Mouse (Mus musculus): ENCODE results near the gene Olfr770. TPM values are rescaled to one million over a fixed set of nuclear protein-coding genes. Genes with fewer than 3 reads are reported as not detected.

Gene Olfr770
- polyA plus RNA-seq, 1 experiment from 2014 or later = not detected

Other genes starting within 250 kb of the Olfr770 start
- 5.9 and 6.7 TPM in 2 replicates for gene Gdf11, start 247.3 kb downstream of the Olfr770 start, polyA plus RNA-seq (2014; fragmentation: Nextera tagmentation; extraction: Ambion mirVana)
- gene Cd63, start 238.0 kb downstream of the Olfr770 start, polyA plus RNA-seq (2014; fragmentation: Nextera tagmentation; extraction: Ambion mirVana) = 215 and 239 TPM in 2 replicates
- 17.6 and 20.4 TPM in 2 replicates for gene Rdh5, start 216.1 kb downstream of the Olfr770 start, polyA plus RNA-seq (2014; fragmentation: Nextera tagmentation; extraction: Ambion mirVana)
- gene Bloc1s1, start 215.0 kb downstream of the Olfr770 start, polyA plus RNA-seq (2014; fragmentation: Nextera tagmentation; extraction: Ambion mirVana) = 228 and 269 TPM in 2 replicates
- gene Itga7, start 205.2 kb downstream of the Olfr770 start, polyA plus RNA-seq (2014; fragmentation: Nextera tagmentation; extraction: Ambion mirVana) = 6.2 and 7.2 TPM in 2 replicates
- gene Mettl7b, start 178.0 kb downstream of the Olfr770 start, polyA plus RNA-seq (2014; fragmentation: Nextera tagmentation; extraction: Ambion mirVana) = not detected in 2 replicates
- gene Olfr9, start 149.6 kb downstream of the Olfr770 start, polyA plus RNA-seq (2014; fragmentation: Nextera tagmentation; extraction: Ambion mirVana) = not detected in 2 replicates
- not detected in 2 replicates for gene Olfr763, start 128.2 kb downstream of the Olfr770 start, polyA plus RNA-seq (2014; fragmentation: Nextera tagmentation; extraction: Ambion mirVana)
- not detected in 2 replicates for gene Olfr764-ps1, start 99.1 kb downstream of the Olfr770 start, polyA plus RNA-seq (2014; fragmentation: Nextera tagmentation; extraction: Ambion mirVana)
- not detected in 2 replicates for gene Olfr765, start 89.0 kb downstream of the Olfr770 start, polyA plus RNA-seq (2014; fragmentation: Nextera tagmentation; extraction: Ambion mirVana)
- gene Olfr766-ps1, start 70.0 kb downstream of the Olfr770 start, polyA plus RNA-seq (2014; fragmentation: Nextera tagmentation; extraction: Ambion mirVana) = not detected in 2 replicates
- not detected in 2 replicates for gene Olfr767, start 56.1 kb downstream of the Olfr770 start, polyA plus RNA-seq (2014; fragmentation: Nextera tagmentation; extraction: Ambion mirVana)
- gene Olfr768, start 39.6 kb downstream of the Olfr770 start, polyA plus RNA-seq (2014; fragmentation: Nextera tagmentation; extraction: Ambion mirVana) = not detected in 2 replicates
- not detected in 2 replicates for gene Olfr769, start 21.1 kb downstream of the Olfr770 start, polyA plus RNA-seq (2014; fragmentation: Nextera tagmentation; extraction: Ambion mirVana)
- not detected in 2 replicates for gene Olfr771, start 25.8 kb upstream of the Olfr770 start, polyA plus RNA-seq (2014; fragmentation: Nextera tagmentation; extraction: Ambion mirVana)
- gene Olfr772, start 38.9 kb upstream of the Olfr770 start, polyA plus RNA-seq (2014; fragmentation: Nextera tagmentation; extraction: Ambion mirVana) = not detected in 2 replicates
- not detected in 2 replicates for gene Olfr773, start 48.4 kb upstream of the Olfr770 start, polyA plus RNA-seq (2014; fragmentation: Nextera tagmentation; extraction: Ambion mirVana)
- gene Olfr774, start 97.2 kb upstream of the Olfr770 start, polyA plus RNA-seq (2014; fragmentation: Nextera tagmentation; extraction: Ambion mirVana) = not detected in 2 replicates
- gene Olfr775, start 109.4 kb upstream of the Olfr770 start, polyA plus RNA-seq (2014; fragmentation: Nextera tagmentation; extraction: Ambion mirVana) = not detected in 2 replicates
- gene Olfr776, start 120.1 kb upstream of the Olfr770 start, polyA plus RNA-seq (2014; fragmentation: Nextera tagmentation; extraction: Ambion mirVana) = not detected in 2 replicates
- gene Olfr777, start 132.5 kb upstream of the Olfr770 start, polyA plus RNA-seq (2014; fragmentation: Nextera tagmentation; extraction: Ambion mirVana) = not detected in 2 replicates
- not detected in 2 replicates for gene Olfr780, start 179.1 kb upstream of the Olfr770 start, polyA plus RNA-seq (2014; fragmentation: Nextera tagmentation; extraction: Ambion mirVana)
- not detected in 2 replicates for gene Olfr781, start 189.9 kb upstream of the Olfr770 start, polyA plus RNA-seq (2014; fragmentation: Nextera tagmentation; extraction: Ambion mirVana)
- gene Olfr782, start 209.9 kb upstream of the Olfr770 start, polyA plus RNA-seq (2014; fragmentation: Nextera tagmentation; extraction: Ambion mirVana) = not detected in 2 replicates
- 0.09 and 0.10 TPM in 2 replicates for gene Olfr784, start 245.1 kb upstream of the Olfr770 start, polyA plus RNA-seq (2014; fragmentation: Nextera tagmentation; extraction: Ambion mirVana)